Mouse (Mus musculus): ENCODE results near the gene Bax. TPM values are rescaled to one million over a fixed set of nuclear protein-coding genes. Genes with fewer than 3 reads are reported as not detected.

The Bax gene
- polyA plus RNA-seq, 1 experiment: 249 TPM

DNA sequence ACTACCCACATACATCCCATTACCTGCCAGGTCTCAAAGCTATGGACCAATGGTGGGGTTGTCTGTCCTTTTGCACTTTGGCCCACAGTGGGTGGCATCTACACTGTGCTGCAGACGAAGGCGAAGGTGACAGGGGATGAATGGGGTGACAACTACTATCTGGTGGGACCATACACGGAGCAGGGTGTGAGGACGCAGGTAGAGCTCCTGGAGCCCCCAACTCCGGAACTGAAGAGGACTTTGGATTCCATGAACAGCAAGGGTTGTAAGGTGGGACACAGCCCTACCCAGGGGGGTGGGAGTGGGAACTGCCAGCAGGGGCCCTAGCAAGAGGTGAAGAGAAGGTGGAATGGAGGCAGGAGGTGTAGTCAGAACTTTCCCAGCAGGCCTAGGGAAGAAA lies 30.3 kb downstream of the Bax start:
- peaks cover 21% of the 10 kb centered on the region for H3K36me3 ChIP-seq (ENCODE audit: control insufficient read depth, insufficient read depth)
- H3K4me2 ChIP-seq (ENCODE audit: low read depth): peak overlapping the region; percentile 96
- H3K4me3 ChIP-seq: peak overlapping the region; percentile 92
- no peak overlapping the region for H3ac ChIP-seq (ENCODE audit: control insufficient read depth, insufficient read length)
- TF ChIP-seq SRF (IDR thresholded peaks at IDR 0.05; ENCODE audit: control insufficient read depth, insufficient read length, low read depth): no peak
- no peak for TF ChIP-seq POLR2A (IDR thresholded peaks at IDR 0.05; ENCODE audit: insufficient read length, low read depth)
- TF ChIP-seq CEBPB (IDR thresholded peaks at IDR 0.05; ENCODE audit: insufficient read depth, poor library complexity, severe bottlenecking): no peak
- TF ChIP-seq E2F4 (IDR thresholded peaks at IDR 0.05; ENCODE audit: insufficient read depth): no peak
- no peak for TF ChIP-seq REST (IDR thresholded peaks at IDR 0.05; ENCODE audit: insufficient read depth, insufficient read length)
- H3K27me3 ChIP-seq (ENCODE audit: control insufficient read depth, insufficient read depth, insufficient read length): no peaks in the 10 kb centered on the region
- peaks cover 55% of the 10 kb centered on the region for H3K79me2 ChIP-seq (ENCODE audit: control insufficient read depth, insufficient read depth)

DNA sequence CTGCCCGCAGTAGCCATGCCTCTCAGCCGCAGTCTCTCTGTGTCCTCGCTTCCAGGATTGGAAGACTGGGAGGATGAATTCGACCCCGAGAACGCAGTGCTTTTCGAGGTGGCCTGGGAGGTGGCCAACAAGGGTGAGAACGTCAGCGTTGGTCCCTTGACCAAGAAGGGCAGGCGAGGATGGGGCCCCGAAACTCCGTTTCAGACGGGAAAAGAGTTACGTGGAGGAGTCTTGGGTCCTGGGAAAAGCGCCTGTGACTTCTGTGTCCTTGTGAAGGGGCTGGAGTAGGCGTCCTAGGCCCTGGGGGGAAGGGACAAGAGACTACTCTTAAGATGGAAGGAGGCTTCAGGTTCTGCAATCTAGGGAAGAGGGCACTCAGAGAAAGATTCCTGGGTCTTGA lies 31.7 kb downstream of the Bax start:
- Histone ChIP-seq H3K27me3 (ENCODE audit: control insufficient read depth, insufficient read depth, insufficient read length) (no peaks in the 10 kb centered on the region), H3K4me3 (peak overlapping the region; percentile 92), H3ac (ENCODE audit: control insufficient read depth, insufficient read length) (peak overlapping the region; percentile 15), H3K79me2 (ENCODE audit: control insufficient read depth, insufficient read depth) (peaks cover 62% of the 10 kb centered on the region), H3K4me2 (ENCODE audit: low read depth) (peak overlapping the region; percentile 96), H3K36me3 (ENCODE audit: control insufficient read depth, insufficient read depth) (peaks cover 11% of the 10 kb centered on the region)
- no peak for TF ChIP-seq REST (IDR thresholded peaks at IDR 0.05; ENCODE audit: insufficient read depth, insufficient read length)
- no peak for TF ChIP-seq MAX (IDR thresholded peaks at IDR 0.05; ENCODE audit: low read depth)
- TF ChIP-seq POLR2A (IDR thresholded peaks at IDR 0.05; ENCODE audit: insufficient read length, low read depth): no peak
- no peak for TF ChIP-seq CEBPB (IDR thresholded peaks at IDR 0.05; ENCODE audit: insufficient read depth, poor library complexity, severe bottlenecking)
- TF ChIP-seq TCF3 (IDR thresholded peaks at IDR 0.05; ENCODE audit: insufficient read length, low read depth): no peak
- no peak for TF ChIP-seq MYOG (IDR thresholded peaks at IDR 0.05; ENCODE audit: control insufficient read depth in 1 of 3, insufficient read depth in 1 of 3, insufficient read length in 2 of 3, low read depth in 2 of 3)
- TF ChIP-seq TCF12 (IDR thresholded peaks at IDR 0.05; ENCODE audit: insufficient read depth, poor library complexity, severe bottlenecking): no peak
- no peak for TF ChIP-seq MYOD1 (IDR thresholded peaks at IDR 0.05; ENCODE audit: control insufficient read depth in 1 of 3, insufficient read length in 2 of 3, low read depth in 2 of 3)
- TF ChIP-seq POLR2AphosphoS2 (IDR thresholded peaks at IDR 0.05; ENCODE audit: insufficient read length, low read depth): no peak

DNA sequence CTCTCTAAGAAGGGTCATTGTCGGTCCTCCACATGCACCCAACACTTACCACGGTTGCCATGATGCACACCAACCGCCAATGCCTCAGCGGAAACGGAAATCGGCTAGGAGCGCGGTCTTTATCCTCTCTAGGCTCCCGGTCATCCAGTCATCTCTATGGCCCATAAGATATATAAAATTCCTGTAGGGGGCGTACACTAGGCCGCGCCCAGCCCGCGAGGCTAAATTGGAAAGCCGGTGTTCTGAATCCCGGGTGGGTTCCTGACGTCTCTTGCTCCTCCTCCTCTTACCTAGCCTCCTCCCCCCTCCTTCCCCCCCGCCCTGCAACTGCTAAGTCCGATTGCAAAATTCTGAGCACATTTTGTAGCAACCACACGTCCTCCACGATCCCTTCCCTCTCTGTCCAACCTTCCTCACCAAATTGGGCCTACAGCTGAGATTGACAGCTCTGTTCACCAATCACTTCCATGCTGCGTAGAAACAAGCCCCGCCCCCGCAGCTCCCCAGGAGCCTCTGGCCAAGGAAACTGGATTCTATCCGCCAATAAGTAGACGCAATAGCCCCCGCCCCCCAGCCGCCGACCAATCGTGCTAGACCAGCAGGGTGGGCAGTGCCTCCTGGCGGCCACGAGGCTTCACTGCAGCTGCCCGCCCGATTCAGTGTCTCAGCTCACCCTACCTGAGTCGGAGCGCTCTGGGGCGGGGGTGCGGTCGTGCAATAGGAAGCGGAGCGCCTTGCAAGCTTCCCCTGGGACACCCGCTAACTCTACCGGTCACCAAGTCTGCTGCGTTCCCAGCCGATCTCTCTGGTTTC lies 32.3 kb downstream of the Bax start, which contains the start of gene Gys1:
TSS of gene Gys1 (plus strand) at position 642 of the 813 bp plus-strand sequence.
- no peaks in the 10 kb centered on the region for H3K27me3 ChIP-seq (ENCODE audit: control insufficient read depth, insufficient read depth, insufficient read length)

DNA sequence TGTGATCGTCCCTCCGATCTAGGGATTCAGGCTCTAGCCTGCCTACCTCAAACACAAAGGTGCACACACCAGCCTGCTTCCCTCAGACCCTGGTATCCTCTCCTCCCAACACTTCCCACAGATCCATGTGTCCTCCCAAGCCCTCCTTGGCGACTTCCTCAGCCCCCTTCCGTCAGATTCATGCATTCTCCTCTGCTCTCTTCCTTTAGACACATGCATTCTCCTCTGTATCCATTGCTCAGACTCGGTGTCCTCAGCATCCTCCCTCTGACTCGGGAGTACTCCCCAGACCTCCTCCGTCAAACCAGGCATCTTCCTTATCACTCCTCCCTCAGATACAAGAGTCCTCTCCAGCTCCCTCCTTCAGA lies 32.9 kb downstream of the Bax start:
- no peaks in the 10 kb centered on the region for H3K27me3 ChIP-seq (ENCODE audit: control insufficient read depth, insufficient read depth, insufficient read length)
- peaks cover 9% of the 10 kb centered on the region for H3K36me3 ChIP-seq (ENCODE audit: control insufficient read depth, insufficient read depth)
- H3K4me3 ChIP-seq: peak overlapping the region; percentile 92
- peak overlapping the region; percentile 96 for H3K4me2 ChIP-seq (ENCODE audit: low read depth)
- TF ChIP-seq MYOG (IDR thresholded peaks at IDR 0.05; ENCODE audit: control insufficient read depth in 1 of 3, insufficient read depth in 1 of 3, insufficient read length in 2 of 3, low read depth in 2 of 3) (no peak), MAX (IDR thresholded peaks at IDR 0.05; ENCODE audit: low read depth) (no peak), SRF (IDR thresholded peaks at IDR 0.05; ENCODE audit: control insufficient read depth, insufficient read length, low read depth) (no peak), E2F4 (IDR thresholded peaks at IDR 0.05; ENCODE audit: insufficient read depth) (no peak), POLR2AphosphoS2 (IDR thresholded peaks at IDR 0.05; ENCODE audit: insufficient read length, low read depth) (no peak), TCF12 (IDR thresholded peaks at IDR 0.05; ENCODE audit: insufficient read depth, poor library complexity, severe bottlenecking) (no peak), CEBPB (IDR thresholded peaks at IDR 0.05; ENCODE audit: insufficient read depth, poor library complexity, severe bottlenecking) (no peak), TCF3 (IDR thresholded peaks at IDR 0.05; ENCODE audit: insufficient read length, low read depth) (no peak), REST (IDR thresholded peaks at IDR 0.05; ENCODE audit: insufficient read depth, insufficient read length) (no peak), MYOD1 (IDR thresholded peaks at IDR 0.05; ENCODE audit: control insufficient read depth in 1 of 3, insufficient read length in 2 of 3, low read depth in 2 of 3) (no peak)
- H3K79me2 ChIP-seq (ENCODE audit: control insufficient read depth, insufficient read depth): peaks cover 62% of the 10 kb centered on the region
- peak overlapping the region; percentile 15 for H3ac ChIP-seq (ENCODE audit: control insufficient read depth, insufficient read length)

More for the DNA sequence above, 32.3 kb downstream of the Bax start, which contains the start of gene Gys1:
- Histone ChIP-seq H3K36me3 (ENCODE audit: control insufficient read depth, insufficient read depth) (peaks cover 7% of the 10 kb centered on the region), H3K4me3 (peak within 1 kb of the TSS; percentile 92), H3K4me2 (ENCODE audit: low read depth) (peak within 1 kb of the TSS; percentile 96), H3ac (ENCODE audit: control insufficient read depth, insufficient read length) (peak within 1 kb of the TSS; percentile 15), H3K79me2 (ENCODE audit: control insufficient read depth, insufficient read depth) (peaks cover 62% of the 10 kb centered on the region)
- no peak for TF ChIP-seq TCF12 (IDR thresholded peaks at IDR 0.05; ENCODE audit: insufficient read depth, poor library complexity, severe bottlenecking)
- peak in 1 of 3 experiments; percentile 71 for TF ChIP-seq MYOD1 (IDR thresholded peaks at IDR 0.05; ENCODE audit: control insufficient read depth in 1 of 3, insufficient read length in 2 of 3, low read depth in 2 of 3)
- TF ChIP-seq E2F4 (IDR thresholded peaks at IDR 0.05; ENCODE audit: insufficient read depth): no peak
- no peak for TF ChIP-seq USF1 (IDR thresholded peaks at IDR 0.05; ENCODE audit: low read depth)
- TF ChIP-seq REST (IDR thresholded peaks at IDR 0.05; ENCODE audit: insufficient read depth, insufficient read length): no peak
- TF ChIP-seq MYOG (IDR thresholded peaks at IDR 0.05; ENCODE audit: control insufficient read depth in 1 of 3, insufficient read depth in 1 of 3, insufficient read length in 2 of 3, low read depth in 2 of 3): peak in 1 of 3 experiments; percentile 73
- no peak for TF ChIP-seq TCF3 (IDR thresholded peaks at IDR 0.05; ENCODE audit: insufficient read length, low read depth)
- TF ChIP-seq MAX (IDR thresholded peaks at IDR 0.05; ENCODE audit: low read depth): no peak
- TF ChIP-seq POLR2AphosphoS2 (IDR thresholded peaks at IDR 0.05; ENCODE audit: insufficient read length, low read depth): peak; percentile 81
- TF ChIP-seq SRF (IDR thresholded peaks at IDR 0.05; ENCODE audit: control insufficient read depth, insufficient read length, low read depth): peak; percentile 93
- peak; percentile 84 for TF ChIP-seq POLR2A (IDR thresholded peaks at IDR 0.05; ENCODE audit: insufficient read length, low read depth)
- TF ChIP-seq CEBPB (IDR thresholded peaks at IDR 0.05; ENCODE audit: insufficient read depth, poor library complexity, severe bottlenecking): peak; percentile 86
